Mouse (Mus musculus) liver, embryonic 18 days (tissue): ENCODE data around the gene Bad. TPM values are rescaled to one million over a fixed set of nuclear protein-coding genes. Genes with fewer than 3 reads are reported as not detected.

Experiments used
- polyA plus RNA-seq: library from polyadenylated mRNA; depleted of rRNA; stranded (reverse); fragments of >200 nt; gene quantifications from 2 replicates; pipeline ENCODE4 v1.2.3, GENCODE M21; 2012; rRNA removed

Gene Bad
- 22.7 and 23.0 TPM in 2 replicates for polyA plus RNA-seq

DNA sequence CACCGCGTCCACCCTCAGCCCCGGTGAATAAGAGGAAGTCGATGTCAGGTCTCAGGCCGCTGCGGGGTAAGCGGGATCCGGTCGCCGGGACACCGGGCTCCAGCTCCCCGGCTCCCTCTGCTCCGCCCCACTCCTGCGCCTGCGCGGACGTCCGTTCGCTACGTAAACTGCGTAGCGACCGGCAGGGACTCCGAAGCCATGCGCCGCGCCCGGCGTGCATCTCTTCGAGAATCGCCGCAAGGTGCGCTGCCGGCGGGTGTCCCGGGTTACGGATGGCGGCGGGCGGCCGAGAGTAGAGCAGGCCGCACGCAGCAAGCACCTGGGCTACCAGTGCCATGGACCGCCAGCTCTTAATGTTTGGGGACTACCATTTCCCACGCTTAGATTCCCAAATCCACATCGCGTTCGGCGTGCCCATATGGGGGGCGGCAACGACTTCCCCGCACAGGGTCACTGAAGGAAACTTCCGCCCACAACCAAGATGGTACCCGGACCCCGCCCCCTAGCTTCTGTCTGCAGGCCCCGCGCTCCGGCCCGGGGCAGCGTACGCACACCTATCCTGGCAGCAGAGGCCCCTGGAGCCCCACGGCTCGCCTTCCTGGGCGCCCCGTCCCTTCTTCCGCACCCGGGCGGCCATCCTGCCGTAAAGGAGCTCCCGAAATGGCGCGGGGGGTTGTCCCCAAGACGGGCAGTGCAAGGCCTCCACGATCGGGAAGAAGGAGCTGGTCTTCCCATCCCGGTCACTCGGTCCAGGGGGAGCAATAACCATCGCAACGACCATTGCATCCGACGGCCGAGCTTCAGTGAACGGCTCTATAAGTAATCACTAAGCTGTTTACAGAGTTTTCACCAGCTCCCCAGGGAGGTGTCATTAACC, at the start of gene Bad:
Gene Bad (plus strand): TSS at position 490 of the 877 bp plus-strand sequence.

DNA sequence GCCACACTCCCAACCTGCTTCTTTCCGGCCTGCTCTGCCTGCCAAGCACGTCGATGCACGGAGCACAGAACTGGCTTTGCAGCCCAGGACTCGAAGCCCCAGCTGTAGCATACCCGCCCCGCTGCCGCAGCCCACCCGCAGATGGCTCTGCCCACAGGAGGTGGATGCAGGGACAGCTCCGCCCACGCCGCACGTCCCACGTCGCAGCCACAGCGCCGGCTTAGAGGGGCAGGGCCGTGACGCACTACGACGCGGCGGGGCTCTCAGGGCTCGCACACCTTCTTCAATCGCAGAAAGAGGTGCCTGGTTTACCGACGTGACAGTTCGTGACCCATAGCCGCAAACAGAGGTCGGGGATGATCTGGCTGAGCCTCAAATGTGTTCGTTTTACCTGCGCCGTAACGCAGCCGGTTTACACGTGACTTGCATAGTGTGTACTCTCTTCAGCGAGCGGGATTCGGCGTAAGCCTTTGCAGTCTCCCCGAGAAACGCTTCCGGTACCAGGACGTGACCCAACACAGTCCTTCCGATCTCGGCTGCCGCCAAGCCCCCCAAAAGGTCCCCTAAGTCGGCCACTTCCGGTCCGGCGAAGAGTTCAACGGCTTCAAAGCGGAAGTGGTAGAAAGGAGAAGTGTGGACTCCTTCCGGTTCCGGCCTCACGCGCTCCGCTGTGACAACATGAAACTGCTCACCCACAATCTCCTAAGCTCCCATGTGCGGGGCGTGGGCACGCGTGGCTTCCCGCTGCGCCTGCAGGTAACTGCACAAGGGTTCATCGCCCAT, 32.0 kb upstream of the Bad start, which contains the start of the genes Trmt112 and Prdx5:
Gene Trmt112 (plus strand): TSS at position 192 of the 783 bp plus-strand sequence.
Gene Prdx5 (minus strand): TSS at position 600 of the 783 bp plus-strand sequence.

GRCm38 (mm10) chr19:6921647-6922567, 19.8 kb upstream of the Bad start, which contains the start of gene Esrra:
Gene Esrra (minus strand): TSS chr19:6921813.

DNA sequence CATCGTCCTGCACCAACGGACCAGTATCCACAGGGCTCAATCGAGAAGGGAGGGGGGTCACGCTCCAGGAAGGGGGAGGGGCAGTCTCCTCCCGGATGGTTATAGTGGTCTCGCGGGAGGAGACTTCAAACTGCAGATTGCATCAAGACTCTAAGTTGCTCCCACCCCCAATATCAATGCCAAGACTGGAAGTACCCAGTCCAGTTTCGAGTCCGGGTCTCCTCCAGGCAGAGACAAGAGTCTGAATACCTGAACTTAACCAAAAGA, 16.4 kb upstream of the Bad start, which contains the start of gene Catsperz:
Gene Catsperz (minus strand): TSS at position 74 of the 267 bp plus-strand sequence.

DNA sequence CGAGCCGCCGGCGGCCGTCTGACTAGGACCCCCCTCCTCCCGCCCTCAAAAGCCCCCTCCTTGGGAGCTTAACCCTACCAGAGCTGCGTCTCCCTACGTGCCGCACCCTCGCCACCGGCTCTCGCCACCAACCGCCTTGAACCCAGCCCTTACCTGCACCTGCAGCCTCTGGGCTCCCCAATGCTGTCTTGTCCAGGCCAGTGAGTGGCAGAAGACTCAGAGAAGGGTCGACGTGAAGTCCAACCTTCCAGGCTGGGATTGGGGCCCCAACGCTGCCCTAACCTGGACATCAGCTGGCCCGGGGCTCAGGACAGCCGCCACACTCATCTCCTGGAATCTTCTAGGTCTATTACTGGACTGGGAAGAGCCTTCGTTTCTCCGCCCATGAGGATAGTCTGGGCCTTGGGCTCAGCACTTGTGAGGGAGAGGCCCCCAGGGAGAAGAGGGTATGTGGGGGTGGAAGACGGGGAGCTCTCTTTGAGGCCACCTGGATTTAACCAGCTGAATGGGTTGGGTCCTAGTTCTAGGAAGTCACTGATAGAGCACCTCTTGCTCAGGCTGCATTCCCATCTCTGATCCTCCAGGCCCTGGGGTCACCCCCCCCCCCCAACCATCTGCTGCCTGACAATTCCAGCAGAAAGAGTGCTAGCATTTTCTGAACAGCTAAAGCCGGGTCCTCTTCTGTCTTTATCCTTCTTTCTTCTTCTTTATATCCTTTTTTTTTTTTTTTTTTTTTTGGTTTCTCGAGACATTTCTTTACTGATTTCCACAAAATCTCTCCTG, 7.3 kb upstream of the Bad start, which contains the start of gene Kcnk4:
Gene Kcnk4 (minus strand): TSS at position 321 of the 783 bp plus-strand sequence.

DNA sequence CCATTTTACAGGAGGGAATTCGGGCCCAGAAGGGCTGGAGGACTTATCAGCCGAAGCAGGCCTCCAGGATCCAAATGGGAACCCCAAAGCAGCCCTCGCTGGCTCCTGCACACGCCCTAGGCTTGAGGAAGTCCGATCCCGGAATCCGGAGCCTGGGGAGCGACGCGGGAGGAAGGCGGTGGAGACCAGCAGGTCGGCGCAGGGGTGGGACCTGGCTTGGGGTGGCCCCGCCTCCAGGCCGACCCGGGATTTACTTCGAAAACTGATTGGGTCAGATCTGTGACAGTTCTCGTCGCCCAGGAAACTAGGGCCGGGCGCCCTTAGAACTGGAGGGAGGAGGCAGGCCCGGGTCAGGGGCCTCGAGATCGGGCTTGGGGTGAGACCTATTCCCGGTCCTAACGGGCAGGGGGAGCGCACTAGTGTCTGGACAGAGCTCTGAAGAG, 609 bp downstream of the Bad start, which contains the start of gene Gpr137:
Gene Gpr137 (minus strand): TSS at position 232 of the 443 bp plus-strand sequence.

GRCm38 (mm10) chr19:6974211-6975205, 32.8 kb downstream of the Bad start, which contains the start of gene Ppp1r14b:
Gene Ppp1r14b (plus strand): TSS chr19:6974968.

DNA sequence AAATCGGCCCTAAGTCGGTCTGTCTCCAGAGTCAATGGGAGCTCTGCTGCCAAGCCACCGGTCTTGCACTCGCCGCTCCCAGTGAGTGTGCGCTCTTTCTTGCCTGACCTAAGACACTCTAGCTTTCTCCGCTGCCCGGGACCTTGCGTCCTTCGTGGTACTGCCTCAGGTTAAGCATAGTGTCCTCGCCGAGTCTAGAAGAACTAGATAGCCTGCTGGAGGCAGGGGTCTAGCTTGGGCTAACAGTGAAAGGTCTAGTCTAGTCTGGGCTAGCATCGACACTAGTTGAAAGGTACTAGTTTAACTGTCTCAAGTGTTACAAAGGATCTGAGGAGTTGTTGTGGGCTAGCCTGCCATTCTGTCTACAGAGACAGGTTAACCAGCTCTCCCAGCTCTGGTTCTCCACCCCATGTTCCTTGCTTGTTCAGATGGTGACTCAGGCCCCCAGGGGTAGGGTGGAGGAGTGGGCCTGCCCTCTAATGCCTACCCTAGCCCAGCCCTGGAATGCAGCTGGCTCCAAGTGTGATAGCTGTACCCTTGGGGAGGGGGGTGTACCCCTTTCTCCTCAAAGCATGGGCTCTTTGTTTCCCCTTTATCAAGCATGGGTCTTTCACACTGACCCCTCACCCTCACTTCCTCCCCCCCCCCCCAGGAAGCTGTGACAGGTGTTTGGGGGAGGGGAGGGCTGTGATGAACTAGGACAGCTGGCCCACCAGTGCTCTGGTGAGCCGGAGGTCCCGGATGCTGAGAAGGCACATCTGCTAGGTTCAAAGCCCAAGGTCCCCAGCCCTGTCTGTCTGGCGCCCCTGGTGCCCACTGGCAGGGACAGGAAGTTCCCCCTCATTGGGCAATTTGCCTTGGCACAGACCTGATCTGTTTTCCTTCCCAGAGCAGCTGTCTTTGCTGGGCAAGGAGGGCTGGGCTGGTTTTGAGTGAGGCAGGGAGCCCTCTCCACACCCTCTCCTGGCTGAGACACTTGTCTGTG, 34.2 kb downstream of the Bad start, which contains the start of gene Plcb3:
Gene Plcb3 (minus strand): TSS at position 934 of the 985 bp plus-strand sequence.

DNA sequence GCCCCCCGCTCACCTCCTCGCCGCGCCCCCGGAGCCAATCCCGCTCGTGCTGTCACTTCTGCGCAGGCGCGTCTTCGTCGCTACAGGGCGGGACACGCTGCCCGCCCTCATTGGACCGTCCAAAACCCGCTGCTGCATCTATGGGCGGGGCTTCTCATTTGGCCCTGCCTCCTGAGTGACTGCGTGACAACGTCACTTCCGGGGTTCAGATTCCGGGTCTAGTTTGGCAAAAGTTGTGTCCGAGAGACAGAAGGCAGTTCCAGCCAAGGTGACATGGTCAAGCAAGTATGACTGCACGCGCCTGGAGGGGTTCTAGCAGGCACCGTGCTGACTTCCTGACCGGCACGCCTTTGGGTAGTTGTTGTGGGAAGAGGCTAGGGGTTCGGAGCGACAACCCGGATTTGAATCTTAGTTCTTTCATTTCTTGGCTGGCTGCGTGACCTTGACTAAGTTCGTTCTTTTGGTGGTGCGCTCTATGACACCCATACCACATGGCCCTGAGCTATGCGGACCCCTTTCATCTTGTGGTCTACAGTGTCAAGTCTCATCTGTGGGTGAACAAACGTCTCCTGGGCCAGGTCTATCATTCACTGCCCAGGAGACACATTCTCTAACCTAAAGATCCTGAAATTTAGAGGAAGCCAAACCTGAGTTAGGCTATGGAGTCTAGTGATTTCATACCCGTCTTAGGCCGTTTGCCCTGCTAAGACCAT, 38.9 kb downstream of the Bad start, which contains the start of gene Fkbp2:
Gene Fkbp2 (minus strand): TSS at position 121 of the 713 bp plus-strand sequence.

GRCm38 (mm10) chr19:6987061-6987903, 45.6 kb downstream of the Bad start, which contains the start of gene Vegfb:
Gene Vegfb (minus strand): TSS chr19:6987651.

DNA sequence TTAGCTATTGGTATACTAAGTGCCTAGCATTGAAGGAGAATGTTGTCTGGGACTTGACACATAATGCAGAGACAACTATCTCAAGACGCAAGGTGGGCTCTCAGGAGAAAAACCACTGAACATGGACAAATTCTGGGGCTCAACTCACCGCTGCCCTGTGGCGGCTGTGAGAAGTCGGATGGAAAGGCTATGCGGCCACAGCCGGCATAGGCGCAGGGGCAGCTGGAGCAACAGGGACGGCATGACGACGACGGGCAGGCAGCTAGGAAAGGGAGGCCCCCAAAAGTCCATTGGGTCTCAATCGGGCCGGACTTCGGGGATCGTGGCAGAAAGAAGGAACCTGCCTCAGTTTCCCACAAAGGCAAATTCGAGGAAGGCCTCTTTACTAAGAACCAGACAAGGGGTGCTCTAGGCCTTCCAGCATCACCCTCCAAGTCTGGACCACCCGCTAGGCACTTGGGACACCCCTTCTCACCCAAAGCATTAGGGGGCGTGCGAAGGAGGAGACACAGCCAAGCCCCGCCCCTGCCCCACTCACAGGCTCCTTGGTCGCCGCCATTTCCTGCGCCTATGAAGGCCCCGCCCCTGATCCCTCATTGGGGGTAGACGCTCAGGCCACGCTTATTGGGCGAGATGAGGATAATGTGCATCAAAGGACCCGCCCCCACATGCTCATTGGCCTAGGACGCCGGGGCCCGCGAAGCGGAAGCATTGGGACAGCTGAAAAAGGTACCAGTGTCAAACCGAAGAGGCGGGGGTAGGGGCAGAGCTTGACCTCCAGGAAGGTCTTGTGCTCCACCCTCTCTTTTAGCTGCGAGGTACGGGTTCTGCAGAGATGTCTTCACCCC, 50.6 kb downstream of the Bad start, which contains the start of gene Dnajc4:
Gene Dnajc4 (minus strand): TSS at position 562 of the 848 bp plus-strand sequence.

DNA sequence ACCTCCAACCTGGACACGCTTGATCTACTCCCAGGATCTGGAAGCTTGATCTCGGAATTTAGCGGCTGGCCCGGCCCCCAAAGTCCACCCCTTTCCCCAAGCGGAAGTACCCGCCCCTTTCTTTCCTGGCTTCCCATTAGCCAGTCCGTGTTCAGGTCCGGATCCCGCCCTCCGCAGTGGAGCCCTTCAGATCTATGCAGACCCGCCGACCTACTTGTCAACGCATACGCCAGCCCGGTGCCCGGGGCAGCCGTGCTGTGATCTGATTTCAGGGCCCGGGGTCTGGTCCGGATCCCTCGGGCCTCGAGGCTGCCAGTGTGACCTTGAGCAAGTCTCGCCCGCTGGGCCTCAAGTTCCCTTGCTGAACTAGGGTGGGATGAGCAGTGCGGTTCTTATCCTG, 54.3 kb downstream of the Bad start, which contains the start of the genes Nudt22 and Trpt1:
Gene Nudt22 (minus strand): TSS at position 112 of the 400 bp plus-strand sequence.
Gene Trpt1 (plus strand): TSS at position 126 of the 400 bp plus-strand sequence.

